Mouse (Mus musculus): ENCODE data around the gene Vps37b. TPM values are rescaled to one million over a fixed set of nuclear protein-coding genes. Genes with fewer than 3 reads are reported as not detected.

The Vps37b gene
- polyA plus RNA-seq, 1 experiment from 2014 or later: 16.7 TPM

DNA sequence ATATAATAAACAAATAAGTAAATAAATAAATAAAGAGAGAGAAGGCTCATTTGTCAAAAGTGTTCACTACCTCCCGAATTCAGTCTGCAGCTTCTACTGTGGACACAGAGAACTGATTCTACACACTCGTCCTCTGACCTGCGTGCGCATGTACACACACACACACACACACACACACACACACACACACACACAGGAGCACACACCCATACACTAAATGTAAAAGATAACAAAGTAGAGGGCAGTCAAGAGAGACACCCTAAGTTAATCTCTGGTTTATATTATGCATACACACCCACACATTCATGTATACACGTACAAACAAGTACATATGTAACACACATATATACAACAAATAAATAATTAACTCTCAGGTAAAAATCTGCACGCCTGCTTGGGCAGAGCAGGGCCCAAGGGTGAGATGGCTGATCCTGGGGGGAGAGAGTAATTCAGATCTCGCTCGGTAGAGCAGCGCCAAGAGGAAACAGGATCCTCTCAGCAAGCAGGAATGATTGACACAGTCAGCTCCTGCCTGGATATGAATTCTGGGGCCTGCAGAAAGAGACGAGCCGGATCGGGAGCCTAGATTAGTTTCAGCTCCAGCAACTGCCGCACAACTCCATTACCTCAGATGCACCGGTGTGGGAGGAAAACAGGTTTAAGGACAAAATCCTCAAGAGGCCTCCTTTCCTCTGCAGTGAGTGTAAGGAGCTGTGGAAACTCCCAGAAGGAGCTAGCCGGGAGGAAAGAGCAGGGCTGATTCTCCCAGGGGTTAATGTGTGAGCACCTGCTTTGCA, 17.4 kb upstream of the Vps37b start:
- no peaks in the 10 kb centered on the region for H3K27me3 ChIP-seq (replicated peaks; ENCODE audit: control insufficient read depth, insufficient read depth, low read length)
- WGBS: 51% methylated on average over 15 of the region's 15 CpGs
- ATAC-seq: no peak
- no peak for TF ChIP-seq CTCF (IDR thresholded peaks at IDR 0.05; ENCODE audit: low read depth)
- H3K4me3 ChIP-seq (ENCODE audit: low read depth, low read length): no peak overlapping the region
- H3K9me3 ChIP-seq (ENCODE audit: control insufficient read depth): no peaks in the 10 kb centered on the region
- peak overlapping the region; percentile 55 for H3K27ac ChIP-seq (ENCODE audit: low read depth, low read length)
- no peak overlapping the region for H3K4me2 ChIP-seq (replicated peaks; ENCODE audit: low read depth)
- H3K4me1 ChIP-seq (replicated peaks; ENCODE audit: control insufficient read depth, insufficient read depth, low read length): peaks cover 8% of the 10 kb centered on the region
- H3K9ac ChIP-seq (ENCODE audit: low read depth, low read length): peak overlapping the region; percentile 18; the same call in 1 of the 2 replicates
- no peaks in the 10 kb centered on the region for H3K36me3 ChIP-seq (ENCODE audit: control insufficient read depth, insufficient read depth)

DNA sequence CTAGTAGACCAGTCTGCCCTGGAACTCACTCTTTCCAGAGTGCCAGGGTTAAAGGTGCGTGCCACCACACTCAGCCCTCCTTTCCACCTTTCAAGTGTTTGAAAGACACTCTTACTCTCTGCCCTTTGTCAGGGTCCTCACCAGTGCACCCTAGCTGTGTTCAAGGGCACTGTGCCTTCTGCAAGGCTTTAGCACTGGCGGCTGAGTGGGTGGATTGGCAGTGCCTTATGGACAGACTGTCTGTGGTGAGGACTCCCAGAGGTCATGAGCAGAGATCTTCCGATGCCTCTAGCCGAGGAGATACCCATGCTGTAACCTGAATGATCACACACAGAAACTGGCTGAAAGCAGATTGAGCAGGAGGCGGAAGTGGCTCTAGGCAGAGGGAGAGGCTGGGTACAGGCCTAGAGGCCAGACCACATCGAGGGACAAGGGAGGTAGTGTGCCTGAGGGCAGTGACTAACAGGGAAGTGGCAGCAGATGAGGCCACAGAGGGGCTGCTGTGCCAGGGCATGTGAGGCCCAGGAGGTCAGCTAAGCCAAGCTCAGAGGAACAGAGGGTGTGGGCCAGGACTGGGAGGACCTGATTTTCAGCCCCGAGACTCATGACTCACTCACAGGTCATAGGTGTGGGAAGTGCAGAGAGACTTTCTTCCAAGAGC, 14.8 kb upstream of the Vps37b start:
- Histone ChIP-seq H3K4me3 (ENCODE audit: low read depth, low read length) (no peak overlapping the region), H3K36me3 (ENCODE audit: control insufficient read depth, insufficient read depth) (no peaks in the 10 kb centered on the region), H3K4me2 (replicated peaks; ENCODE audit: low read depth) (no peak overlapping the region), H3K27ac (ENCODE audit: low read depth, low read length) (peak overlapping the region; percentile 68), H3K27me3 (replicated peaks; ENCODE audit: control insufficient read depth, insufficient read depth, low read length) (no peaks in the 10 kb centered on the region), H3K4me1 (replicated peaks; ENCODE audit: control insufficient read depth, insufficient read depth, low read length) (peaks cover 8% of the 10 kb centered on the region), H3K9me3 (ENCODE audit: control insufficient read depth) (no peaks in the 10 kb centered on the region), H3K9ac (ENCODE audit: low read depth, low read length) (no peak overlapping the region)
- WGBS: 46% methylated on average over 7 of the region's 7 CpGs
- TF ChIP-seq CTCF (IDR thresholded peaks at IDR 0.05; ENCODE audit: low read depth): peak; percentile 35; the same call in 1 of the 2 replicates
- peak; percentile 97 for ATAC-seq

DNA sequence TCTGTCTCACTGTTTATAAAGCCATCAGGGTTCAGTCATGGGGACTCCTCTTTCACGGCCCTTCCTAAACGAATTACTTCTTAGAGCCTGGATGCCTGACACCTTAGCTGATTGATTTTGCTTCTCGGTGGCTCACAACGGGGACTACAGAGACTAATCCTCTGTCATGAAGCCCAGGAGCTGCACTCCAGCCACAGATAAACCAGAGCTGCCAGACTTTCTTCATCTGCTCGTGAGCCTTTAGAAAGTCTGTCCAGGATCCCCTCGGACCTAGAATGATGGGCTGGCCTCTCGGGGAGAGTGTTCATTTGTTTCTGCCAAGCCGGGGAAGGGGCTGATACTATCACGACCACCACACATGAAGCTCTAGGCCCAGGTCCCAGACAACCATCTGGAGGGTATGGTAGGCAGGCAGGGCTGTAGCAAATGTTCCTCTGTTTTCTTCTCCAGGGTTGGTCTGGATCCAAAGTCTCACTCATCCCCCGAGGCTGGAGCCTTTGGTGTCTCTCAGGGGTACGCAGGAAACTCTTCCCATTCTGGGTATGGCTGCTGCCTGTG, 13.5 kb upstream of the Vps37b start:
- Histone ChIP-seq H3K9me3 (ENCODE audit: control insufficient read depth) (no peaks in the 10 kb centered on the region), H3K36me3 (ENCODE audit: control insufficient read depth, insufficient read depth) (no peaks in the 10 kb centered on the region), H3K27me3 (replicated peaks; ENCODE audit: control insufficient read depth, insufficient read depth, low read length) (no peaks in the 10 kb centered on the region), H3K4me1 (replicated peaks; ENCODE audit: control insufficient read depth, insufficient read depth, low read length) (peaks cover 8% of the 10 kb centered on the region), H3K27ac (ENCODE audit: low read depth, low read length) (no peak overlapping the region), H3K4me3 (ENCODE audit: low read depth, low read length) (no peak overlapping the region), H3K9ac (ENCODE audit: low read depth, low read length) (no peak overlapping the region), H3K4me2 (replicated peaks; ENCODE audit: low read depth) (no peak overlapping the region)
- ATAC-seq: no peak
- TF ChIP-seq CTCF (IDR thresholded peaks at IDR 0.05; ENCODE audit: low read depth): no peak
- 47% methylated on average over 11 of the region's 11 CpGs for WGBS

DNA sequence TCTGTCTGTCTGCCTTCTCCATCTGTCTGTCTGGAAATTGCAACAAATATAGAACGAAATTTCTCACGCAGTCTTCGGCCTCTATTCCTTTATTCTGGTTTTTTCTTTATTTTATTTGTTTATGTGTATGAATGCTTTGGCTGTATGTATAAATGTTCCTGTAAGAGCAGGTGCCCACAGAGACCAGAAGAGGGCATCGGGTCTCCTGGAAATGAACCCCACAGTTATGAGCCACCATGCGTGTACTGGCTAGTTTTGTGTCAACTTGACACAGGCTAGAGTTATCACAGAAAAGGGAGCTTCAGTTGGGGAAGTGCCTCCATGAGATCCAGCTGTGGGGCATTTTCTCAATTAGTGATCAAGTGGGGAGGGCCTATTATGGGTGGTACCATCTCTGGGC, 11.9 kb upstream of the Vps37b start:
- no peak overlapping the region for H3K4me2 ChIP-seq (replicated peaks; ENCODE audit: low read depth)

DNA sequence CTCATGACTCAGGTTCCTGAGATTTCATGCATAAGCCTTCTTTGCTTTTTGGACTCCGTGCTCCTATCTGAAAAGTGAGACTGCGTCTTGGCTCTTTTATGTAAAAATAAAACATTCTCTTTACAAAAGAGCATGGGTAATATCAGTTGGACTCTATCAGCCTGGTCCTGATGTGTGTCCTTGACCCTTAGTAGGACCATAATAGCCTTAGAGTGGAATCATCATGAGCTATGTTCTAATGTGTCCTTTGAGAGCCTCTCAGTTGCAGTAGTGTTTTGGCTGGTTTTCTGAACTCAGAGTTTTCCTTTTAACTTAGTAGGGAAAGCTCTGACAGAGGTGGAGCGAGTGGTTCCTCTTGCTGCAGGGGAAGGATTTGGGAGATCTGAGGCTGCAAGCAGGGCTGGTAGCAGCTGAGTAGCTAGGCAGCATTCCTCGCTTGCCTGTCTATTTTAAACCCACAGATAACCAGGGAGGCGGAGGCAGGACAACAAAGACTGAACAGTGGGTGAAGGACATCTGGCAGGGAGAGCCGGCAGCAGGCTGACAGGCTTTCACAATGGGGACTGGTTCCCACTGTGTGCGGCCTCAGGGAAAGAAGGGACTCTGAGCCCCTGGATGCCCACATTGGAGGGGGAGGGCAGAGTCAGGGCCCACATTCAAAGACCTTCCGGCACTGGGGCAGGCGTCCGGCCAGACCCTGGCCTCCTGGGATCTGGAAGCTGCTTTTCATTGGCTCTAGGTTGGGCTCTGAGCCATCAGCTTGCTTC, 11.3 kb upstream of the Vps37b start:
- H3K27ac ChIP-seq (ENCODE audit: low read depth, low read length): no peak overlapping the region
- ATAC-seq: no peak
- no peak overlapping the region for H3K4me3 ChIP-seq (ENCODE audit: low read depth, low read length)
- no peaks in the 10 kb centered on the region for H3K27me3 ChIP-seq (replicated peaks; ENCODE audit: control insufficient read depth, insufficient read depth, low read length)
- H3K4me2 ChIP-seq (replicated peaks; ENCODE audit: low read depth): no peak overlapping the region
- H3K9me3 ChIP-seq (ENCODE audit: control insufficient read depth): no peaks in the 10 kb centered on the region
- H3K4me1 ChIP-seq (replicated peaks; ENCODE audit: control insufficient read depth, insufficient read depth, low read length): peaks cover 5% of the 10 kb centered on the region
- no peaks in the 10 kb centered on the region for H3K36me3 ChIP-seq (ENCODE audit: control insufficient read depth, insufficient read depth)
- no peak overlapping the region for H3K9ac ChIP-seq (ENCODE audit: low read depth, low read length)
- no peak for TF ChIP-seq CTCF (IDR thresholded peaks at IDR 0.05; ENCODE audit: low read depth)
- 56% methylated on average over 10 of the region's 10 CpGs for WGBS

More for the DNA sequence above, 11.9 kb upstream of the Vps37b start:
- H3K27ac ChIP-seq (ENCODE audit: low read depth, low read length): no peak overlapping the region
- H3K4me3 ChIP-seq (ENCODE audit: low read depth, low read length): no peak overlapping the region
- H3K27me3 ChIP-seq (replicated peaks; ENCODE audit: control insufficient read depth, insufficient read depth, low read length): no peaks in the 10 kb centered on the region
- no peaks in the 10 kb centered on the region for H3K36me3 ChIP-seq (ENCODE audit: control insufficient read depth, insufficient read depth)
- WGBS: 91% methylated on average over 5 of the region's 5 CpGs
- H3K4me1 ChIP-seq (replicated peaks; ENCODE audit: control insufficient read depth, insufficient read depth, low read length): peaks cover 5% of the 10 kb centered on the region
- peak; percentile 43 for TF ChIP-seq CTCF (IDR thresholded peaks at IDR 0.05; ENCODE audit: low read depth)
- ATAC-seq: no peak
- H3K9me3 ChIP-seq (ENCODE audit: control insufficient read depth): no peaks in the 10 kb centered on the region
- no peak overlapping the region for H3K9ac ChIP-seq (ENCODE audit: low read depth, low read length)

DNA sequence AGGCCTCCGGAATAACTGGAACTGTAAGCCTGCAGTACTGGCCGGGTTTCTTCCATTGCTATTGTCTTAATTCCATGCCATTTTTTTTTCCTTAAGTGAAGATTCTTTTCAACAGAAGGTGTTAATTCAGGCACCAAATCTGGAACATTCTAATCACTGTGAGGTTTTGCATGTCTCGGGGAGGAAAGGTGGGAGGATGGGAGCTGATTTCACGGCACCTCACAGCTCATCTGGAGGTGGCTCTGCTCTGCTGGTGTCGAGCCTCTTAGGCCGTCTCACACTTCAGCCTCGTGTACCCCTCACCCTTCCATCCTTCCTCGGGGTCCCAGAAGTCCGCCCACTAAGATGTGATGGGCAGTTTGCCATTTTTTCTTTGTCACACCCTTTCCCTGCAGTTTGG, 9.0 kb upstream of the Vps37b start:
- H3K36me3 ChIP-seq (ENCODE audit: control insufficient read depth, insufficient read depth): no peaks in the 10 kb centered on the region
- no peak overlapping the region for H3K9ac ChIP-seq (ENCODE audit: low read depth, low read length)
- no peak overlapping the region for H3K4me2 ChIP-seq (replicated peaks; ENCODE audit: low read depth)
- ATAC-seq: no peak
- WGBS: 72% methylated on average over 9 of the region's 9 CpGs
- no peaks in the 10 kb centered on the region for H3K9me3 ChIP-seq (ENCODE audit: control insufficient read depth)
- H3K4me1 ChIP-seq (replicated peaks; ENCODE audit: control insufficient read depth, insufficient read depth, low read length): no peaks in the 10 kb centered on the region
- H3K27me3 ChIP-seq (replicated peaks; ENCODE audit: control insufficient read depth, insufficient read depth, low read length): no peaks in the 10 kb centered on the region
- TF ChIP-seq CTCF (IDR thresholded peaks at IDR 0.05; ENCODE audit: low read depth): no peak
- no peak overlapping the region for H3K4me3 ChIP-seq (ENCODE audit: low read depth, low read length)
- H3K27ac ChIP-seq (ENCODE audit: low read depth, low read length): no peak overlapping the region
